Mouse (Mus musculus) 3134 (cell line): ENCODE measurements at regions not wholly inside any gene's neighbourhood (a gene's known extent, or its start where the extent isn't known, plus 50 kb on each side); places are given as distances from the start of the nearest gene placed in this dataset.

Source experiments
- DNase-seq: peaks from one replicate; pipeline ENCODE4 v3.0.0-alpha.2; 2011; ENCODE audit warnings: low spot score; ENCODE audit not compliant: insufficient read length; ENCODE audit errors: extremely low read depth

DNA sequence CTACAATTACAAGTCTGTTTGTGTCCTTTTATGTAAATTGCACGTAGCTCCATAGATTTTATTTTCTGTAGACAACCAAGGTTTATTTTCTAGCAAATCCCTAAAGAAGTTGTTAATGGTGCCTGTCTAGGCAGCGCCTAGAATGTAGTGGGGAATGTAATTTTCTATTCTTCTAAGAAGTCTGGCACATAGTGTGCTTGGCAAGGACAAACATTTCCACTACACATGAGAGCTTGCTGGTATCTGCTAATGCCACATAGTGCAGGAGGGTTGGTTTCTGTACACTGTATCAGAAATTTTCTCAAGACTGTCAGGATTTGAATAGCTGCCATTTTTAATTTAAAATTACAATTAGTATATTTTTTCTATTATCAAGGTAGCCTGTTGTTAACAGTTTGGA is 385.3 kb downstream of the Nedd1 start:
- no peak for DNase-seq

- DNase-seq = no peak
Observed at GRCm38 (mm10) chr10:92336138-92336537, 386.1 kb downstream of the Nedd1 start.

- peak; percentile 55 for DNase-seq
Observed at GRCm38 (mm10) chr10:92335141-92335540, 387.1 kb downstream of the Nedd1 start.

- no peak for DNase-seq
Observed at GRCm38 (mm10) chr10:92333869-92334268, 388.4 kb downstream of the Nedd1 start.

GRCm38 (mm10) chr10:92333042-92333774 is 389.0 kb downstream of the Nedd1 start:
- DNase-seq = no peak

- DNase-seq = no peak
Observed at GRCm38 (mm10) chr10:92330150-92330549, 392.1 kb downstream of the Nedd1 start.

- no peak for DNase-seq
Observed at GRCm38 (mm10) chr10:92329661-92330060, 392.6 kb downstream of the Nedd1 start.

- DNase-seq = no peak
Observed at GRCm38 (mm10) chr10:92325284-92325989, 396.8 kb downstream of the Nedd1 start.

- DNase-seq = no peak
Observed at GRCm38 (mm10) chr10:92314606-92315005, 407.6 kb downstream of the Nedd1 start.

DNA sequence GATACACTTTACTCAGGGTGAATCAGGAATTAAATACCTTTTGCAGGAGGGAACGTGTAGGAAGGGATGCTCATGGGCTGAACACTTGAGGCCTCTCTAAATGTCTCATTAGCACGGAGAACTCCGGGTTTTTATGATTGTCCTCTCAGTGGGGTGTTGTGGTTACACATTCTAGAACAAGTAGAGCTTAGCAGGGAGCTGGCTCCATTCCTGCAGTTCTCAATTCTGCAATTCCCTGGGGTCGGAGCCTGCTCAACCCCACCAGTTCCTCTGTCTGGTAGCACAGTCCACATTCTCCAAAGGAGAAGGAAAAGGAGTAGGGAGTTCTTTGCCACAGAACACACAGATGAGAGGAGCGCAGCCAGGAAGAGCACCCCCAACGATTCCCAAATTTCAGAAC is 409.9 kb downstream of the Nedd1 start:
- DNase-seq = no peak

GRCm38 (mm10) chr10:92308643-92309042 is 413.6 kb downstream of the Nedd1 start:
- DNase-seq = no peak

GRCm38 (mm10) chr10:92307861-92308260 is 414.4 kb downstream of the Nedd1 start:
- DNase-seq = peak; percentile 14

DNA sequence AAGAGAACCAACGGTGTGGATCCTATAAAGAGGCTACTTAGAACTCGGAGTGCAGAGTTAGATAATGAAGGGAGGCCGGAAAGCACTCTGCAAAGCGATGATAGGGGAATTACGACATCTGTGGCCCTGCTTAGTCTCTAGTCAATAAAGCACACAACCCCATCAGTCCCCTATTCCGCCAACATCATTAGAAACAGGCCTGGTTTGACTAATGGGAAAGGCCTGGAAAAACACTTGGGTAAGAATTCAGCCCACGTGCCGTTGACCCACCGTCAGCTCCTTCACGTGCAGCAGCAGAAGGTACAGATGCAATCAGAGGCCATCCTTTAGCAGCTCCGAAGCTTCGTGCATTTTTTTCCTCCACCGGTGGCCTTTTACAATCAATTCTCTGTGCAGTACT is 423.5 kb downstream of the Nedd1 start:
- no peak for DNase-seq

DNA sequence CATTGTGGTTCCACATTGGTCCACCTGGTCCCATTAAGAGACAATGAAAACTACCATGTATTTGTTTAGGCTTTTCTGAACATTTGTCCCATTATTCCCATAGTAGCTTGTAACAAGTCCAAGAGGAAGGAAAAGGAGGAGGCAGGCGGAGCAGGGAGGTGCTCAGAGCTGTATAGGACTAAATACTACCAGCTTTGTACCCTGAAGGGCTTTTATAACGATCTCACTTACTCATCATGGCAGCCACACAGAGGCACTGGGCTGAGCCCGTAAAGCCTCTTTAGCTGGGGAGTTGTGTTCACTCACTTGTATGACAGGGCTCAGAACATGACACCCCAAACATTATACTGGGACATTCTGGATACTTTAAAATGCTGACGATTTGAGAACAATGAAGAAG is 425.4 kb downstream of the Nedd1 start:
- no peak for DNase-seq

DNA sequence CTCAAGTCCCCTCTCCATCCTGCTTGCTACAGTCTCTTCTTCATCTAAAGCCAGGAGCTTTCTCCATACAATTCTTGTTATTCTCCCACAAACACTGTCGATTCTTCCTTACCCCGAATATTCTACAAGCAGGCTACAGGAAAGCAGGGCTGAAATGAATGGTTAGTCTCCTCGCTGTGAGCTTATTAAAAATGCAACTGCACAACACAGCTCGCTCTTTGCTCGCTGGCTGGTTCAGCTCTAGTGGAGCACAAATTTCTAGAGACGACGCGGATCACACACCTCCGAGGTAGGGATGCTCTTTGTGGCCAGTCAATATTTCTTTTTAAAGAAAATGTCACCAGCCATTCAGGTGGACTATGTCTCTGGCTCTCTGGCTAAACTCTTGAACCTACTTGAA is 425.9 kb downstream of the Nedd1 start:
- DNase-seq = no peak

DNA sequence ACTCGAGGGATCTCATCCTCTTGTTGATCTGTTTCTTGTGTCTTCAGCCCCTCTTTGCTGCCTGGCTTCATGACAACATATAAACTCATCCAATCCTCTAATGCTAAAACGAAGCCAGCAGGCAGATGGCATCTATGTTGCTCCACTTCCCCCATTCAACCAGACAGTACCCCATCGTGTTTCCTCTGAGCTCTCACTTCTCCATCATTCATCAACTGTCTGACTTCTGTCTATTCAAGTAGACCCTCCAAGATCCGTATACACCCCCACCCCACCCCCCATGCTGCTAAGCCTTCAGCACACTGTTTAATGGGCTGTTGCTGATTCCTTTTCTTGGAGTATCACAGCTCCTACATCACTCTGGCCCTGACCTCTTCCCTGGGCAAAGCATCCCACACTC is 429.0 kb downstream of the Nedd1 start:
- DNase-seq = no peak

DNA sequence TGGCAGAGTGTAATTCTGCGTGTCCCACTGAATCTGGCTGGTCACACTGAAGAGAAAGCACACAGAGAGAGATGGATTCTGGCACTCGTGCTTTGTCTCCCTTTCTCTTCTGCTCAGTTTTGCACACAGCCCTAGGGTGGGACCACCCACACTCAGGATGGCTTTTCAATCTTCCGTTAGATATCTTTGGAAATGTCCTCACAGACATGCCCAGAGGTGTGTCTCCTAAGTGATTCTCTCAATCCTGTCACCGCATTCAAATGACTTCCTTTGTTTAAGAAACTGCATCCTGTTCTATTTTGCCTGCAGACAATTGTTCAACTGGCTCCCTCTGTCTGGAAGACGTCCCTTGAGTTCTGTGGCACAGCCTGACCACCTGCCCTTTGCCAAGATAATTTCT is 433.0 kb downstream of the Nedd1 start:
- no peak for DNase-seq

DNA sequence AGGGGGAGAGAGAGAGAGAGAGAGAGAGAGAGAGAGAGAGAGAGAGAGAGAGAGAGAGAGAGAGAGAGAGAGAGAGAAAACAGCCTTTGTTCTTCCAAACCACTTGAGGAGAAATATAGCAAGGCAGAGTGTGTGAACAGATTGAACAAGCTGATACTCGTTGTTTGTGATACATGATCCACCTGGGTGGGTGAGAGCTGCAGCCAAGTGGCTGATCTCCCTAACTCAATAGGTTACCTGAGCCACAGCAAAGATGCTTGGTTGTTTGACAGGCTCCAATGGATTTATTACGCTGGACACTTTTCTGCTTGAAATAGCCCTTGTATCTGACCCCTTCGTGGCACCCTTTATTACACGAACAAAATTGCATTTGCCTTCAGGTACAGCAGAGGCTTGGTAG is 438.0 kb downstream of the Nedd1 start:
- DNase-seq = no peak

GRCm38 (mm10) chr10:92277981-92278380 is 444.2 kb downstream of the Nedd1 start:
- DNase-seq = no peak

GRCm38 (mm10) chr10:92257815-92258214 is 464.4 kb downstream of the Nedd1 start:
- DNase-seq = no peak

DNA sequence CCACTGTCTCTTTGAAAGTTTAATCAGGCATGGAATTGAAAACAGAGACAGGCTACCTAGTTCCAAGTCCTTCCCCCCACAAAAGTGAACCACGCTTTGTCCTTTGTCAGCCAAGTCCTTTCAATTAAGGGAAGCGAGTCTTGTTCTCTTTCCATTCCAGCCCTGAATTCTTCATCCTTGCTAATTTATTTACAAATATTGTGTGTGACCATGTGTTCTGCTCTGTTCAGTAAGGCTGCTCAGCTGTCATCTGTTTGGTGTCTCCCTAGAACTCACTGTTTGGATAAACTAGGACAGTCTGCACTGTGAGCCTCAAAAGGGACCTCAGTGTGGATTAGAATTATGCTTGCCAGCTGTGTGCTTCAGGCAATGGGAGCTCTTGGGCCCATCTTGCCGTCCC is 473.6 kb downstream of the Nedd1 start:
- DNase-seq = no peak

DNA sequence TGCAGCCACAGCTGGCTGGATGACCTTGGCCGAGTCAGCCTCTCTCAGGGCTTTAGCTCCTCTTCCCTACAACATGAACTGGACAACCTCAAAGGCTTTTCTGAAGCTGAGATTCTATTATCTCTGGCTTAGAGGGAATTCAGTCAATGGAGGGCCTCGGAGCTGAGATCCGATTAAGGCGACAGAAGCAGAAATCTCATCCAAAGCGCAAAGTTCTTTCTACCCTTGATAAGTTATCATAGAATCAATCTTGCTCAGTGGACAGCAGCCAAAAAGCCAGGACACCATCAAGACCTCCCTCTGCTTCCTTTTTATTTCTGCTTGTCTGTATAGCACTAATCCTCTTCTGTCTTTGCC is 474.8 kb downstream of the Nedd1 start:
- DNase-seq = no peak
